Mouse (Mus musculus): ENCODE measurements around the gene Gm20388. TPM values are rescaled to one million over a fixed set of nuclear protein-coding genes. Genes with fewer than 3 reads are reported as not detected.

Gene Gm20388
- polyA plus RNA-seq, 2 experiments = 8.5 TPM; not detected in 1

DNA sequence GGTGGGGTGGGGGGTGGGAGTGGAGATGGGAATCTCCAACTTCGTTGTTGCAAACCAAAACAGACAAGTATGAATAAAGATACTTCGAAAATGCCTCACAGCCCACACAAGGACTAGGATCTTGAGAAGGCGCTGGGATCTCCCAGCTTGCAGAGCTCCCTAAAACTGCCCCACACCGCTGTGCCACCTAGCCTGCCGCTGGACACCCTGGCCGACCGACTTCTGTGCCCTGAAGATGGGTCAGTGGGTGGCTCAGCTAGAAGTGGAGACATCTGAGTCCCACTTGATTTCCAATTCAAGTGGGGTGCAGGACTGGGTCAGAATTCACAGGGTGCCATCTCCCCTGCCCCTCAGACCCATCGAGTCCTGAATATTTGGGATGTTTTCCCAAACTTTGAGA is 1211.1 kb downstream of the Gm20388 start:
- no peaks in the 10 kb centered on the region for H3K36me3 ChIP-seq (replicated peaks; ENCODE audit: control insufficient read depth, insufficient read depth, low read depth)
- peaks cover 94% of the 10 kb centered on the region for H3K27me3 ChIP-seq (ENCODE audit: control insufficient read depth, insufficient read depth, low read length)
- ATAC-seq (ENCODE audit: insufficient read depth) = no peak

DNA sequence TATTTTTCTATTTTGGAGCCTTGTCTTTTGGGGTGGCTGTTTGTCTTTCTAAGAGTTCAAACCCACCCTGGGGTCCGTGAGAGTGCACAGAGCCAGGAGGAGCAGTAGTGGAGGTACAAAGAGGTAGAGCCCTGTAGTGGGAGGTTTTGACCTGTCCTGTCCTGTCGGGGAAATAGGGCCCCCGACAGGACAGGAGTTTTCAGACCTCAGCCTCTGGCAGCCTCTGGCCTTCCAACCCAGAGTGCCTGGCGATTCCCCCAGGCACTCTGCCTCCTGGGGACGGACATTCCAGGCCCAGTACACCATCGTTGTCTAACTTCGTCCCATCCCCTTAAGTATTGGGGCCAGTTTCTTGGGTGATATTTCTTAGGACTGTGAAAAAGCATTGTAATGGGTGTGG is 1211.7 kb downstream of the Gm20388 start:
- Histone ChIP-seq H3K9ac (replicated peaks) (no peak overlapping the region), H3K9me3 (ENCODE audit: control insufficient read depth, low read length) (no peaks in the 10 kb centered on the region), H3K27ac (no peak overlapping the region), H3K36me3 (replicated peaks; ENCODE audit: control insufficient read depth, insufficient read depth, low read depth) (no peaks in the 10 kb centered on the region), H3K27me3 (ENCODE audit: control insufficient read depth, insufficient read depth, low read length) (peaks cover 94% of the 10 kb centered on the region), H3K4me1 (replicated peaks; ENCODE audit: control insufficient read depth in 2 of 2, insufficient read depth in 2 of 2, low read length in 1 of 2) (no peaks in the 10 kb centered on the region), H3K4me2 (ENCODE audit: low read depth) (no peak overlapping the region), H3K4me3 (ENCODE audit: insufficient read depth in 1 of 2, low read depth in 2 of 2, low read length in 2 of 2) (no peak overlapping the region)
- TF ChIP-seq EP300 (IDR thresholded peaks at IDR 0.05; ENCODE audit: low read depth) (no peak), CTCF (IDR thresholded peaks at IDR 0.05; ENCODE audit: low read depth) (no peak)
- WGBS (ENCODE audit: insufficient replicate concordance) = 29% methylated on average over 7 of the region's 7 CpGs
- DNase-seq (ENCODE audit: low read depth in 3 of 3, low spot score in 3 of 3) (no peak), ATAC-seq (ENCODE audit: insufficient read depth) (no peak)

More for the DNA sequence above, 1211.1 kb downstream of the Gm20388 start:
- no peaks in the 10 kb centered on the region for H3K4me1 ChIP-seq (replicated peaks; ENCODE audit: control insufficient read depth in 2 of 2, insufficient read depth in 2 of 2, low read length in 1 of 2)
- H3K4me2 ChIP-seq (ENCODE audit: low read depth) = no peak overlapping the region
- H3K27ac ChIP-seq = no peak overlapping the region
- DNase-seq (ENCODE audit: low read depth in 3 of 3, low spot score in 3 of 3) = no peak
- 28% methylated on average over 8 of the region's 8 CpGs for WGBS (ENCODE audit: insufficient replicate concordance)
- no peak overlapping the region for H3K4me3 ChIP-seq (ENCODE audit: insufficient read depth in 1 of 2, low read depth in 2 of 2, low read length in 2 of 2)
- TF ChIP-seq CTCF (IDR thresholded peaks at IDR 0.05; ENCODE audit: low read depth) (no peak), EP300 (IDR thresholded peaks at IDR 0.05; ENCODE audit: low read depth) (no peak)
- no peak overlapping the region for H3K9ac ChIP-seq (replicated peaks)
- no peaks in the 10 kb centered on the region for H3K9me3 ChIP-seq (ENCODE audit: control insufficient read depth, low read length)

GRCm38 (mm10) chr8:121123113-121123512 is 1212.5 kb downstream of the Gm20388 start:
- H3K9me3 ChIP-seq (ENCODE audit: control insufficient read depth, low read length) = no peaks in the 10 kb centered on the region
- H3K9ac ChIP-seq (replicated peaks) = no peak overlapping the region
- DNase-seq (ENCODE audit: low read depth in 3 of 3, low spot score in 3 of 3) (no peak), ATAC-seq (ENCODE audit: insufficient read depth) (no peak)
- 65% methylated on average over 2 of the region's 2 CpGs for WGBS (ENCODE audit: insufficient replicate concordance)
- no peak overlapping the region for H3K4me2 ChIP-seq (ENCODE audit: low read depth)
- peaks cover 94% of the 10 kb centered on the region for H3K27me3 ChIP-seq (ENCODE audit: control insufficient read depth, insufficient read depth, low read length)
- no peaks in the 10 kb centered on the region for H3K36me3 ChIP-seq (replicated peaks; ENCODE audit: control insufficient read depth, insufficient read depth, low read depth)
- H3K27ac ChIP-seq = no peak overlapping the region
- no peak overlapping the region for H3K4me3 ChIP-seq (ENCODE audit: insufficient read depth in 1 of 2, low read depth in 2 of 2, low read length in 2 of 2)
- H3K4me1 ChIP-seq (replicated peaks; ENCODE audit: control insufficient read depth in 2 of 2, insufficient read depth in 2 of 2, low read length in 1 of 2) = no peaks in the 10 kb centered on the region
- TF ChIP-seq EP300 (IDR thresholded peaks at IDR 0.05; ENCODE audit: low read depth) (no peak), CTCF (IDR thresholded peaks at IDR 0.05; ENCODE audit: low read depth) (no peak)

- WGBS (ENCODE audit: insufficient replicate concordance) = 8% methylated on average over 17 of the region's 17 CpGs
- no peak for DNase-seq (ENCODE audit: low read depth in 3 of 3, low spot score in 3 of 3)
- H3K27ac ChIP-seq = no peak overlapping the region
- H3K36me3 ChIP-seq (replicated peaks; ENCODE audit: control insufficient read depth, insufficient read depth, low read depth) = no peaks in the 10 kb centered on the region
- no peaks in the 10 kb centered on the region for H3K9me3 ChIP-seq (ENCODE audit: control insufficient read depth, low read length)
- TF ChIP-seq EP300 (IDR thresholded peaks at IDR 0.05; ENCODE audit: low read depth) (no peak), CTCF (IDR thresholded peaks at IDR 0.05; ENCODE audit: low read depth) (no peak)
- no peak overlapping the region for H3K9ac ChIP-seq (replicated peaks)
- peaks cover 94% of the 10 kb centered on the region for H3K27me3 ChIP-seq (ENCODE audit: control insufficient read depth, insufficient read depth, low read length)
- H3K4me1 ChIP-seq (replicated peaks; ENCODE audit: control insufficient read depth in 2 of 2, insufficient read depth in 2 of 2, low read length in 1 of 2) = no peaks in the 10 kb centered on the region
- H3K4me2 ChIP-seq (ENCODE audit: low read depth) = no peak overlapping the region
- no peak overlapping the region for H3K4me3 ChIP-seq (ENCODE audit: insufficient read depth in 1 of 2, low read depth in 2 of 2, low read length in 2 of 2)
- no peak for ATAC-seq (ENCODE audit: insufficient read depth)
Measured at GRCm38 (mm10) chr8:121124547-121125239, 1214.1 kb downstream of the Gm20388 start.

GRCm38 (mm10) chr8:121125311-121125876 is 1214.8 kb downstream of the Gm20388 start:
- DNase-seq (ENCODE audit: low read depth in 3 of 3, low spot score in 3 of 3) (no peak), ATAC-seq (ENCODE audit: insufficient read depth) (no peak)
- peak; percentile 23; the same call in 1 of the 2 replicates for TF ChIP-seq CTCF (IDR thresholded peaks at IDR 0.05; ENCODE audit: low read depth)
- TF ChIP-seq EP300 (IDR thresholded peaks at IDR 0.05; ENCODE audit: low read depth) = no peak
- Histone ChIP-seq H3K27me3 (ENCODE audit: control insufficient read depth, insufficient read depth, low read length) (peaks cover 94% of the 10 kb centered on the region), H3K4me1 (replicated peaks; ENCODE audit: control insufficient read depth in 2 of 2, insufficient read depth in 2 of 2, low read length in 1 of 2) (no peaks in the 10 kb centered on the region), H3K4me3 (ENCODE audit: insufficient read depth in 1 of 2, low read depth in 2 of 2, low read length in 2 of 2) (no peak overlapping the region), H3K4me2 (ENCODE audit: low read depth) (0 out of 2 replicates have a peak overlapping the region, but pooled peaks have one; percentile 22), H3K36me3 (replicated peaks; ENCODE audit: control insufficient read depth, insufficient read depth, low read depth) (no peaks in the 10 kb centered on the region), H3K9me3 (ENCODE audit: control insufficient read depth, low read length) (no peaks in the 10 kb centered on the region), H3K9ac (replicated peaks) (no peak overlapping the region), H3K27ac (no peak overlapping the region)
- WGBS (ENCODE audit: insufficient replicate concordance) = 1% methylated on average over 36 of the region's 36 CpGs

Measured in liver, embryonic 14.5 days (tissue).